Mouse (Mus musculus) hindbrain, embryonic 15.5 days (tissue): ENCODE results near the gene Pacs1. TPM values are rescaled to one million over a fixed set of nuclear protein-coding genes. Genes with fewer than 3 reads are reported as not detected.
"Not testable (repeated sequence)": the region's sequence is repeated elsewhere in the genome, so short reads cannot be mapped to it uniquely, and the experiment has no call there.

Experiments used
- ATAC-seq: fragments of 200-750 bp; cut with Nextera tagmentation; 2 replicates; pipeline ENCODE4 v1.8.0; 2017; ENCODE audit warnings: low read depth, moderate number of reproducible peaks, moderate TSS enrichment; ENCODE audit not compliant: low FRiP score
- H3K27ac ChIP-seq: fragments of 300-500 bp; sonication (generic); replicated peaks from 2 replicates; pipeline ENCODE4 v1.5.1; 2015; ENCODE audit warnings: mild to moderate bottlenecking, inconsistent platforms
- H3K27me3 ChIP-seq: fragments of 300-500 bp; sonication (generic); 2 replicates; pipeline ENCODE4 v1.6.1; 2015; ENCODE audit warnings: control low read depth, inconsistent platforms
- H3K36me3 ChIP-seq: fragments of 300-500 bp; sonication (generic); 2 replicates; pipeline ENCODE4 v1.6.1; 2015; ENCODE audit warnings: control low read depth, inconsistent platforms
- H3K4me1 ChIP-seq: fragments of 300-500 bp; sonication (generic); replicated peaks from 2 replicates; pipeline ENCODE4 v1.6.1; 2015; ENCODE audit warnings: control low read depth, inconsistent platforms
- H3K4me2 ChIP-seq: fragments of 300-500 bp; sonication (generic); 2 replicates; pipeline ENCODE4 v1.6.1; 2015; ENCODE audit warnings: moderate library complexity, mild to moderate bottlenecking, inconsistent platforms
- H3K4me3 ChIP-seq: fragments of 300-500 bp; sonication (generic); 2 replicates; pipeline ENCODE4 v1.5.1; 2015; ENCODE audit warnings: mild to moderate bottlenecking, inconsistent platforms
- H3K9ac ChIP-seq: fragments of 300-500 bp; sonication (generic); 2 replicates; pipeline ENCODE4 v1.6.1; 2015; ENCODE audit warnings: inconsistent platforms
- H3K9me3 ChIP-seq: fragments of 300-500 bp; sonication (generic); 2 replicates; pipeline ENCODE4 v1.6.1; 2016; ENCODE audit warnings: control low read depth, inconsistent platforms
- WGBS: fragments of 180-500 bp; shearing (Covaris S2); methylation state at CpG from one replicate; pipeline ENCODE4 v1.1.7; 2015; 5-methylcytosine and 5-hydroxymethylcytosine counted together
- polyA plus RNA-seq: library from polyadenylated mRNA; unstranded; fragments of >200 nt; fragmentation: Nextera tagmentation; extraction: Ambion mirVana; gene quantifications from 2 replicates; pipeline ENCODE4 v1.2.1, GENCODE M21; 2015

Gene Pacs1
- polyA plus RNA-seq, 1 experiment from 2014 or later: 58.3 TPM

DNA sequence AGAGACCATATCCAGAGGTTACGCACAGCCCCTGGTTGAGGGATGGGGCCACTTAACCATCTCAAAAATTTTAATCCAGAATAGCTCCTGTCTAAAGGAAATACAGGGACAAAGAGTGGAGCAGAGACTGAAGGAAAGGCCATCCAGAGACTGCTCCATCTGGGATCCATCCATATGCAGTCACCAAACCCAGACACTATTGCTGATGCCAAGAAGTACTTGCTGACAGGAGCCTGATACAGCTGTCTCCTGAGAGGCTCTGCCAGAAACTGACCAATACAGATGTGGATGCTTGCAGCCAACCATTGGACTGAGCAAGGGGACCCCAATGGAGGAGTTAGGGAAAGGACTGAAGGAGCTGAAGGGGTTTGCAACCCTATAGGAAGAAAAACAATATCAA, 35.9 kb downstream of the Pacs1 start:
- H3K36me3 ChIP-seq, H3K27me3 ChIP-seq, H3K9ac ChIP-seq, H3K27ac ChIP-seq, ATAC-seq, H3K4me1 ChIP-seq, H3K9me3 ChIP-seq, H3K4me2 ChIP-seq, H3K4me3 ChIP-seq: not testable (repeated sequence)
- WGBS: 100% methylated on average over 1 of the region's 1 CpGs

DNA sequence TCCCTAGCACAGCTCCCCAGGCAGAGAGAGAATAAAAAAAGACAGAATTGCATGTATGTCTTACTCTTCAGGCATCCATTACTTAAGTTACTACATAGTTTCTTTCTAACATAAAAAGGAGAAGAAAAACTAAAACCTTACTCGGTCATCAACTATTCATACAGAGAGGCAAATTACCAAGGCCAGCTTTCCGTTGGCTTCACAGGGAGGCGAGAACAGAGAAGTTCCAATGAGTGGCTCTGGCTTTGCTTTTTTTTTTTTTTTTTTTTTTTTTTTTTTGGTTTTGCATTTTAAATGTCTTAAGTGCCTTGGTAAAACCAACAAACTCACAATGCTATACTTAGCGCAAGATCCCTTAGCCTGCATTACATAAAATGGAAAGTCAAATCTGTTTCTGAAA, 40.2 kb downstream of the Pacs1 start:
- Histone ChIP-seq H3K27me3 (no peaks in the 10 kb centered on the region), H3K27ac (no peak overlapping the region), H3K36me3 (no peaks in the 10 kb centered on the region), H3K9ac (no peak overlapping the region), H3K4me3 (no peak overlapping the region), H3K4me1 (no peaks in the 10 kb centered on the region), H3K9me3 (no peaks in the 10 kb centered on the region), H3K4me2 (no peak overlapping the region)
- WGBS: 87% methylated on average over 4 of the region's 4 CpGs
- no peak for ATAC-seq

DNA sequence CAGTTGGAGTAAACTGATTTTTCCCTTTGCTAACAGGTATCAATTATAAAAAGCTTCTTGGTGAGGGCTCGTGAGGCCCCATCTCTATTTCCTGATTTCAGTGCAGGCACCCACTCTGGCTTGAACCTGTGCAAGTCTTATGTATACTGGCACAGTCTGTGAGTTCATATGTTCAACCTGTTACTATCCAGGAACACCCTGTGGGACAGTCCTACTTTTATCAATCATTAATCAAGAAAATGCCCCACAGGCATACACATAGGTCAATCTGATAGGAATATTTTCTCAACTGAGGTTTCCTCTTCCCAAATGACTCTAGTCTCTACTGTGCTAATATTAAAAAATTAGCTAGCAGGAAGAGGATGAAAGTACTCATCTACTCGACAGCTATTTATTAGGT, 42.8 kb downstream of the Pacs1 start:
- WGBS: 86% methylated on average over 2 of the region's 2 CpGs
- ATAC-seq: no peak

DNA sequence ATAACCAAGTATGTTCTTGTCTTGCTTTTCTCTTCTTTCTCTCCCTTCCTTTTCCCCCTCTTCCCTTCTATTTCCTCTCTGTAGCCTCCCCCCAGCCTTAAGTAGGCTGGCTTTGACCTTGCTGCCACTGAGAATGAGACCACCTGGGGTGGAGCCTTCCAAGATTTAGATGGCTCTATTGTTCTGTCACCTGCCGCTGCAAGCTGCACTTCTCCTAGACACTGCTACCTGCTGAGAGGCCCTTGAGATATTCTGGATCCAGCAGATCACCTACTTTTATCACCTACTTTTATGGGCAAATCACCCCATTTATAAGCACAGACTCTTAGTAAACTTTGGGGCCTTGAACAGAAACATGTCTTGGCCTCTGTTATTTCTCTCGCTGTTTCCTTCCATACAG, 48.3 kb downstream of the Pacs1 start:
- no peaks in the 10 kb centered on the region for H3K4me1 ChIP-seq
- H3K4me2 ChIP-seq: no peak overlapping the region
- no peaks in the 10 kb centered on the region for H3K36me3 ChIP-seq
- no peaks in the 10 kb centered on the region for H3K9me3 ChIP-seq
- no peaks in the 10 kb centered on the region for H3K27me3 ChIP-seq
- WGBS: 39% methylated on average over 2 of the region's 2 CpGs
- no peak overlapping the region for H3K4me3 ChIP-seq
- no peak for ATAC-seq
- no peak overlapping the region for H3K27ac ChIP-seq
- no peak overlapping the region for H3K9ac ChIP-seq

More for the DNA sequence above, 42.8 kb downstream of the Pacs1 start:
- H3K27me3 ChIP-seq: no peaks in the 10 kb centered on the region
- no peak overlapping the region for H3K9ac ChIP-seq
- H3K27ac ChIP-seq: no peak overlapping the region
- H3K4me2 ChIP-seq: no peak overlapping the region
- no peak overlapping the region for H3K4me3 ChIP-seq
- H3K4me1 ChIP-seq: no peaks in the 10 kb centered on the region
- H3K9me3 ChIP-seq: no peaks in the 10 kb centered on the region
- H3K36me3 ChIP-seq: no peaks in the 10 kb centered on the region

DNA sequence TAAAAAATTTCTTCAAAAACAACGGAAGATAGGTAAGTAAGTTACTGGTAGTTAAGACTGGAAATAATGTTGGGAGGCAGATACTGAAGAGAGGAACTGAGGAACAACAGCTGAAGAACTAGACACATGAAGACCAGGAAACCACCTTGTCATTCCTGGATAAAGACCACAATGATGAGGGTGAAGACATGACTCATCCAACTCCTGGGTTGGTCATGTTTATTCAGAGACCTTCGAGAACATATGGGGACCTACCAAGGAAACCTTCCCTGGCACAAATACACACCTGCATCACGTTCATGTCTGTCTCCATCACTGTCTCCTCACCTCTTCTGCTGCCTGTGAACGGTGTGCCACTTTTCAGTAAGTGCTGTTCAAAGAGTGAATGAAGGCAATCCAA, 48.8 kb downstream of the Pacs1 start:
- no peak for ATAC-seq
- WGBS: 89% methylated on average over 4 of the region's 4 CpGs
- no peaks in the 10 kb centered on the region for H3K4me1 ChIP-seq

DNA sequence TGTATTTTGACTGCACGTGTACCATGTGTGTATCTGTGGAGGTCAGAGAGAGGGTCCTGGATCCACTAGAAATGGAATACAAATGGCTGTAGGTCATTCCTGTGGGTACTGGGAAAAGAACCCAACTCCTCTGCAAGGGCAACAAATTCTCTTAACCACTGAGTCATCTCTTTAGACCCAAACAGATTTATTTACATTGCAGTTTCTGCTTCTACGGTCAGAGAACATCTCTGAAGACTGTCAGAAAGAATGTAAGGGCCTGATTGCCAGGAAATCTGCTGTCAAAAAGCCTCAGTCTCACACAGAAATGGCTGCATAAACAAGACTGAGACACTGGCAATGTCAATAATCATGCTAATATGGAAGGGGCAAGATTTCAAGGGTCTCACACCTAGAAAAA, 51.0 kb downstream of the Pacs1 start:
- ATAC-seq: no peak
- no peak overlapping the region for H3K4me3 ChIP-seq
- no peak overlapping the region for H3K4me2 ChIP-seq
- no peaks in the 10 kb centered on the region for H3K4me1 ChIP-seq
- no peaks in the 10 kb centered on the region for H3K27me3 ChIP-seq
- WGBS: 76% methylated on average over 2 of the region's 2 CpGs
- no peak overlapping the region for H3K9ac ChIP-seq
- H3K9me3 ChIP-seq: no peaks in the 10 kb centered on the region
- no peak overlapping the region for H3K27ac ChIP-seq
- H3K36me3 ChIP-seq: no peaks in the 10 kb centered on the region

More for the DNA sequence above, 48.8 kb downstream of the Pacs1 start:
- no peak overlapping the region for H3K4me3 ChIP-seq
- H3K4me2 ChIP-seq: no peak overlapping the region
- no peak overlapping the region for H3K27ac ChIP-seq
- H3K9ac ChIP-seq: no peak overlapping the region
- H3K36me3 ChIP-seq: no peaks in the 10 kb centered on the region
- H3K9me3 ChIP-seq: no peaks in the 10 kb centered on the region
- H3K27me3 ChIP-seq: no peaks in the 10 kb centered on the region

DNA sequence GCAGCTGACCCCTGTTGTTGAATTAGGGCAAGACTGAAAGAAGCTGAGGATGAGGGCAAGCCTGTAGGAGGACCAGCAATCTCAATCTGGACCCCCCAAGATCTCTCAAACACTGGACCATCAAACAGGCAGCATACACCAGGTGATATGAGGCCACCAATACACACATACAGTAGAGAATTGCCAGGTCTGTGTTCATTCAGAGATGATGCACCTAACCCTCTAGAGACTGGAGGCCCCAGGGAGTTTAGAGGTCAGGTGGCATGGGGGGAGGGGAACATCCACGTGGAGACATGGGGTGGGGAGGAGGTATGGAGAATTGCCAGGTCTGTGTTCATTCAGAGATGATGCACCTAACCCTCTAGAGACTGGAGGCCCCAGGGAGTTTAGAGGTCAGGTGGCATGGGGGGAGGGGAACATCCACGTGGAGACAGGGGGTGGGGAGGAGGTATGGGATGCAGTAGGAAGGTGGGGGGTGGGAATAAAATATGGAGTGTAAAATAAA, 51.6 kb downstream of the Pacs1 start:
- H3K4me1 ChIP-seq, H3K9ac ChIP-seq, H3K9me3 ChIP-seq, ATAC-seq, H3K36me3 ChIP-seq, H3K4me3 ChIP-seq, H3K27ac ChIP-seq, H3K27me3 ChIP-seq, H3K4me2 ChIP-seq: not testable (repeated sequence)
- WGBS: 23% methylated on average over 2 of the region's 2 CpGs

DNA sequence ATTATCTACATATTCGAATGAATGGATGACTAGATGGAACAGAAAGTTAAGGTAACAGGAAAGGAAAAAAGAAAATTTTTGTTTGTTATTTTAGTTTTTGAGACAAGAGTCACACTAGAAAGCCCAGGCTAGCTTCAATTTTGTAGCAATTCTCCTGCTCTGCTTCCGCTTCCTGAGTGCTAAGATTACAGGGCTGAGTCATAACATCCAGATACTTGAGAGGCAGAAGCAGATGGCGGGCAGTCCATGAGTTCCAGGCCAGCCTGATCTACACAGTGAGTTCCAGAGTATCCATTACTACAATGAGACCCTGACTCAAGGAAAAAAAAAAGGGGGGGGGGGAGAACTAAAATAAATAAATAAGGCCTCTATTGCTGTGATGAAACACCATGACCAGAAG, 52.5 kb downstream of the Pacs1 start:
- no peak for ATAC-seq
- no peak overlapping the region for H3K4me2 ChIP-seq
- H3K27me3 ChIP-seq: no peaks in the 10 kb centered on the region
- H3K27ac ChIP-seq: no peak overlapping the region
- no peak overlapping the region for H3K9ac ChIP-seq
- no peaks in the 10 kb centered on the region for H3K4me1 ChIP-seq
- no peak overlapping the region for H3K4me3 ChIP-seq
- 92% methylated on average over 3 of the region's 3 CpGs for WGBS
- H3K9me3 ChIP-seq: no peaks in the 10 kb centered on the region
- H3K36me3 ChIP-seq: no peaks in the 10 kb centered on the region

DNA sequence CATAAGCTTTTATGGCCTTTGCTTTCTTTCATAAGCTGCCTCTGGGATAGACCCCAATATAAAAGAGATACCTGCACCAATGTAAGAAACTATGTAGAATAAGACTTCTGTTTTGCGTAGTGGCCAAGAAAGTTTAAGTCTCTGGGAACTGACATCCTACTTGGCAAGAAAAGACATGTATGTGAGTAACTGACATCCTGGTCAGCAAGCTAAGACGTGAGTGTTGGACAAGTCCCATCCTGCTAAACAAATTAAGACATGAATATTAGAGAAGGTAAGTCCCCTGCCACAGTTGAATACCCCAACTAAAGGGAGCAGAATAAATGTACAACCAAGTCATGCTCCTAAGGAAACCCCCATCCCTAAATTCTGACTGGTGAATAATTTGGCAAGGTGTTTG, 71.2 kb downstream of the Pacs1 start:
- Histone ChIP-seq H3K9ac (no peak overlapping the region), H3K27me3 (no peaks in the 10 kb centered on the region), H3K4me3 (no peak overlapping the region), H3K36me3 (no peaks in the 10 kb centered on the region), H3K9me3 (no peaks in the 10 kb centered on the region), H3K27ac (no peak overlapping the region), H3K4me1 (no peaks in the 10 kb centered on the region), H3K4me2 (no peak overlapping the region)
- WGBS: 87% methylated on average over 2 of the region's 2 CpGs
- no peak for ATAC-seq

DNA sequence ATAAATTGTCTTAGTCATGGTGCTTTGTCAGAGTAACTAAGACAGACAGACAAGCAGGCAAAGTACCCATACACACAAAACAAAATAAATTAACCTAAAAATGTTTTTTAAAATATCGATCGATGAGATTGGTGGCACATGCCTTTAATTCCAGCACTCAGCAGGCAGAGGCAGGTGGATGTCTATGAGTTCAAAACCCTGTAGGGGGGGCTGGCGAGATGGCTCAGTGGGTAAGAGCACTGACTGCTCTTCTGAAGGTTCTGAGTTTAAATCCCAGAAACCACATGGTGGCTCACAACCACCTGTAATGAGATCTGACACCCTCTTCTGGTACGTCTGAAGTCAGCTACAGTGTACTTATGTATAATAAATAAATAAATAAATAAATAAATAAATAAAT, 72.3 kb downstream of the Pacs1 start:
- H3K4me1 ChIP-seq, ATAC-seq, H3K9ac ChIP-seq, H3K9me3 ChIP-seq, H3K27ac ChIP-seq, H3K27me3 ChIP-seq, H3K4me3 ChIP-seq, H3K4me2 ChIP-seq, H3K36me3 ChIP-seq: not testable (repeated sequence)
- WGBS: 86% methylated on average over 4 of the region's 4 CpGs

DNA sequence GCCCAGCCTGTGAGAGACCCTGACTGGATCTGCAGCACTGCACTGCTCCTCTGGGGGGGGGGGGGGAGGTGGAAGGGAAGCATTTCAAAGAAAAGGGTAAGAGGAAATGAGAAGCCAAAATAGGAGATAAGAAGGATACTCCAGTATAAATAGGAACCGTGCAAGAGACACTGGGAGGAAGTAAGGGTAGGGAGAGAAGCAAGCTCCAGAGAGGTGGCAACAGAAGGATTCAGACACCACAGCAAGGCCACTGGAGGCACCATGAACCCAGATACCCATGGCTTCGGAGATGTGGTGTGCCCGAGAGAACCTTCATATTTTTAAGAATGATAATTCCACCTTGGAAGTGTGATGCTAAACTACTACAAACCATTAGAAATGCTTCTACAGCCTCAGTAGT, 74.4 kb downstream of the Pacs1 start:
- Histone ChIP-seq H3K4me3 (no peak overlapping the region), H3K9ac (no peak overlapping the region), H3K27ac (no peak overlapping the region), H3K4me2 (no peak overlapping the region), H3K9me3 (no peaks in the 10 kb centered on the region), H3K27me3 (no peaks in the 10 kb centered on the region), H3K36me3 (no peaks in the 10 kb centered on the region), H3K4me1 (no peaks in the 10 kb centered on the region)
- 82% methylated on average over 3 of the region's 3 CpGs for WGBS
- ATAC-seq: no peak

DNA sequence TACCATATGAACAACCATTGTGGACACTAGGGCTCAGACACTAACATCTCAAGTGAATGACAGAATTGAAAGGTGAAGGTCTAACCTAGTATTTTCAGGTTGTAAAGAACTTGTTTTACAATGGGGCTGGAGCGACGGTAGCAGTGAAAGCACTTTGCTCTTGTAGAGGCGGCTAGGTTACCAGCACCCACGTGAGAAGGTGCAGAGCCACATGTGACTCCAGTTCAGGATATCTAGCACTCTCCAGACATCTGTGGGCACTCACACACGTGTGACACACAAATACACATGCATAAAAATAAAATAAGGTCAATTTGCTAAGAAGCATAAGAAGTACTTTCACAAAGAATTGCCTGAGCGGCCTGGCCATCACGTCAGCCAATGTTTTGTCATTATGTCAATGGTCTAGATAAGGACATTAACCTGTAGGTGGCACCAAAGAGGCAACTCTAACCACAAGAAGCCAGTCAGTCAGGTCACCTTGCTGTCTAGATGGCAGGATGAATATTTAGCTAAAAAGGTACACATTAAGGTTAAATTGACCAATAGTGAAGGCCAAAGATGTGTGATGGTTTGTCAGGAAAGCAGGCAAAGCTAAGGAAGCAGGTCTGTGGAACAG, 77.4 kb downstream of the Pacs1 start:
- Histone ChIP-seq H3K9ac (no peak overlapping the region), H3K4me2 (no peak overlapping the region), H3K36me3 (no peaks in the 10 kb centered on the region), H3K27me3 (no peaks in the 10 kb centered on the region), H3K4me1 (0 out of 2 replicates have a peak, but pooled peaks cover 8% of the 10 kb centered on the region), H3K27ac (no peak overlapping the region), H3K9me3 (no peaks in the 10 kb centered on the region), H3K4me3 (no peak overlapping the region)
- WGBS: 58% methylated on average over 7 of the region's 7 CpGs
- ATAC-seq: no peak

DNA sequence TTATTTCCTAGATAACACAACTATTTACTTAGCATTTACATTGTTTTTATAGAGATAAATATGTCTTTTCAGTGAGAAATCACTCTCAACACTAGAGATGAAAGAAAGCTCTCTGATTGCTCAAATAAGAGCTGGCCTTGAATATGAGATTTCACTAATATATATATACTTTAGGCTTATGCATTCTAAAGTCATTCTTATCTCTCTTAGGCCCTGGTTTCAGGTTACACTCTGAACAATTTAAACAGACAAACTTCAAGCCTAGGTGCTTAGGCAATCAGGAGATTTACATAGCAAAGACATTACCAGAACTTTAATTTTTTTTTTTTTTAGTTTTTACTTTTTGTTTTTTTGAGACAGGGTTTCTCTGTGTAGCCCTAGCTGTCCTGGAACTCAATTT, 80.5 kb downstream of the Pacs1 start:
- Histone ChIP-seq H3K4me1 (0 out of 2 replicates have a peak, but pooled peaks cover 8% of the 10 kb centered on the region), H3K27me3 (no peaks in the 10 kb centered on the region), H3K9ac (no peak overlapping the region), H3K27ac (no peak overlapping the region), H3K4me2 (no peak overlapping the region), H3K36me3 (no peaks in the 10 kb centered on the region), H3K9me3 (no peaks in the 10 kb centered on the region), H3K4me3 (no peak overlapping the region)
- ATAC-seq: no peak
